Mouse (Mus musculus): ENCODE data around the gene Tssk4.

DNA sequence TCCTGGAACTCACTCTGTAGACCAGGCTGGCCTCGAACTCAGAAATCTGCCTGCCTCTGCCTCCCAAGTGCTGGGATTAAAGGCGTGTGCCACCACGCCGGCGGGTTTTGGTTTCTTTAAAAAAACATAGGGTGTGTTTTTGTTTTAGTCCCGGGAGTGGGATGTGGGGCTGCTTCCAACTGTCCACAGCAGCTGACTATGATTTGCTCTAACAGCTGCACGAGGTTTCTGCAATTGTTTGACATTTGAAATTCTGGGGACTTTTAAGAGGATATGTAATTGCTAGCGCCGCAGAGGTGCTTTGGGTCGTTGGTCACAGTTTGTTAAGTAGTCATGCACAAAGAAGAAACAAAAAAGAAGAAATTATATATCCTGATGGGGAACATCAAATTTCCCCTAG lies 39.4 kb downstream of the Tssk4 start:
- no peak for TF ChIP-seq CTCF (conservative IDR thresholded peaks at IDR 0.05; ENCODE audit: insufficient read depth, insufficient read length, low read depth, low read length)
- TF ChIP-seq POLR2A (IDR thresholded peaks at IDR 0.05; ENCODE audit: low read depth, low read length): no peak
